Mouse (Mus musculus) CH12.LX (cell line): ENCODE data around the gene Adcyap1. TPM values are rescaled to one million over a fixed set of nuclear protein-coding genes. Genes with fewer than 3 reads are reported as not detected.
A peak's percentile ranks its signal among the peaks of the same experiment; 100 is the strongest.

Experiments used
- DNase-seq: peaks from one replicate; pipeline ENCODE4 v3.0.0-alpha.2; 2013; ENCODE audit errors: extremely low read depth
- H3K27ac ChIP-seq: 2 replicates; pipeline ENCODE4 v1.5.1; 2012; ENCODE audit warnings: low read depth, mild to moderate bottlenecking, control low read depth, moderate library complexity; ENCODE audit not compliant: insufficient read depth
- H3K27me3 ChIP-seq: replicated peaks from 2 replicates; pipeline ENCODE3; 2012; ENCODE audit warnings: inconsistent platforms
- H3K36me3 ChIP-seq, 2 experiments: replicated peaks in 1 of 2; 2 replicates each; pipeline versions ENCODE3 to v1.6.1; 2012; ENCODE audit warnings: inconsistent platforms in 1 of 2, low read length in 1 of 2, mild to moderate bottlenecking in 1 of 2, mixed read lengths in 1 of 2, moderate library complexity in 1 of 2; ENCODE audit not compliant: control insufficient read depth in 1 of 2, insufficient read depth in 1 of 2
- H3K4me1 ChIP-seq, 2 experiments: 2 replicates each; pipeline ENCODE4 v1.6.1; 2012; ENCODE audit warnings: inconsistent platforms in 1 of 2, moderate library complexity in 1 of 2; ENCODE audit not compliant: insufficient read depth in 2 of 2, control insufficient read depth in 1 of 2
- H3K4me2 ChIP-seq: 2 replicates; pipeline ENCODE4 v1.6.1; 2012; ENCODE audit warnings: low read depth, mild to moderate bottlenecking, control low read depth; ENCODE audit not compliant: poor library complexity, insufficient read depth, severe bottlenecking
- H3K4me3 ChIP-seq, 3 experiments: fragments of 150-350 bp in 1 of 3; sonication (generic) in 1 of 3; replicated peaks in 1 of 3; 2 replicates each; pipeline versions ENCODE3 to v1.5.1; 2011 to 2012; ENCODE audit warnings: low read depth in 2 of 3, low read length in 2 of 3, mild to moderate bottlenecking in 2 of 3, moderate library complexity in 2 of 3, control low read depth in 1 of 3, improper control_type of control experiment in 1 of 3, inconsistent platforms in 1 of 3, mixed read lengths in 1 of 3; ENCODE audit not compliant: poor library complexity in 1 of 3
- H3K79me2 ChIP-seq: replicated peaks from 2 replicates; pipeline ENCODE4 v1.6.1; 2012; ENCODE audit warnings: mild to moderate bottlenecking, moderate library complexity; ENCODE audit not compliant: control insufficient read depth, poor library complexity, insufficient read depth, severe bottlenecking; ENCODE audit errors: extremely low read depth
- H3K9ac ChIP-seq: 2 replicates; pipeline ENCODE4 v1.6.1; 2012; ENCODE audit warnings: low read depth, mild to moderate bottlenecking, control low read depth, moderate library complexity; ENCODE audit not compliant: insufficient read depth
- H3K9me3 ChIP-seq: replicated peaks from 2 replicates; pipeline ENCODE3; 2012; ENCODE audit warnings: low read length, inconsistent platforms, mixed read lengths
- EP300 ChIP-seq: IDR thresholded peaks from 2 replicates; pipeline ENCODE4 v1.6.1; 2011; ENCODE audit warnings: low read length, improper control_type of control experiment
- ETS1 ChIP-seq: conservative IDR thresholded peaks from 2 replicates; pipeline ENCODE4 v1.6.1; 2012; ENCODE audit warnings: low read depth, mild to moderate bottlenecking, inconsistent platforms, low read length, improper control_type of control experiment, moderate library complexity
- JUN ChIP-seq: IDR thresholded peaks from 2 replicates; pipeline ENCODE4 v1.6.1; 2011; ENCODE audit warnings: low read depth, mild to moderate bottlenecking, low read length, improper control_type of control experiment, moderate library complexity; ENCODE audit not compliant: insufficient read depth
- MAX ChIP-seq: IDR thresholded peaks from 2 replicates; pipeline ENCODE4 v1.6.1; 2011; ENCODE audit warnings: low read length, improper control_type of control experiment
- PAX5 ChIP-seq: IDR thresholded peaks from 2 replicates; pipeline ENCODE4 v1.6.1; 2012; ENCODE audit warnings: low read length, inconsistent platforms, mixed read lengths
- POLR2A ChIP-seq: IDR thresholded peaks from 2 replicates; pipeline ENCODE4 v1.6.1; 2011; ENCODE audit warnings: low read depth, mild to moderate bottlenecking, improper control_type of control experiment, low read length
- POLR2AphosphoS2 ChIP-seq: IDR thresholded peaks from 2 replicates; pipeline ENCODE4 v1.6.1; 2011; ENCODE audit warnings: low read depth, low read length, improper control_type of control experiment
- RAD21 ChIP-seq: IDR thresholded peaks from 2 replicates; pipeline ENCODE4 v1.6.1; 2011; ENCODE audit warnings: low read depth, mild to moderate bottlenecking, low read length, improper control_type of control experiment, moderate library complexity
- TBP ChIP-seq: conservative IDR thresholded peaks from 2 replicates; pipeline ENCODE4 v1.6.1; 2011; ENCODE audit warnings: low read depth, low read length, improper control_type of control experiment
- UBTF ChIP-seq: IDR thresholded peaks from 2 replicates; pipeline ENCODE4 v1.6.1; 2012; ENCODE audit warnings: low read depth, mild to moderate bottlenecking, inconsistent platforms, low read length, improper control_type of control experiment, moderate library complexity
- USF2 ChIP-seq: conservative IDR thresholded peaks from 2 replicates; pipeline ENCODE4 v1.6.1; 2011; ENCODE audit warnings: low read depth, low read length, improper control_type of control experiment
- ZC3H11A ChIP-seq: IDR thresholded peaks from 2 replicates; pipeline ENCODE4 v1.6.1; 2012; ENCODE audit warnings: low read depth, mild to moderate bottlenecking, inconsistent platforms, low read length, improper control_type of control experiment
- ZKSCAN1 ChIP-seq: IDR thresholded peaks from 2 replicates; pipeline ENCODE4 v1.6.1; 2012; ENCODE audit warnings: low read depth, inconsistent platforms, low read length, improper control_type of control experiment, borderline replicate concordance
- ZNF384 ChIP-seq: IDR thresholded peaks from 2 replicates; pipeline ENCODE4 v1.6.1; 2012; ENCODE audit warnings: low read depth, low read length, improper control_type of control experiment, inconsistent platforms
- dilution Hi-C: fragments of 300-500 bp; cut with MboI; formaldehyde crosslinking; loops from 2 replicates; pipeline ENCODE4 v1.14.3; 2020; ENCODE audit warnings: low sequenced_read_pairs; ENCODE audit not compliant: extremely low pct_unique_long_range_greater_than_20kb, extremely low pct_ligation_motif_present
- in situ Hi-C: fragments of 300-500 bp; cut with MboI; formaldehyde crosslinking; loops from 3 replicates; pipeline ENCODE4 v1.14.3; 2019; ENCODE audit warnings: low sequenced_read_pairs, low pct_ligation_motif_present, low pct_unique_long_range_greater_than_20kb, mixed read lengths
- polyA plus RNA-seq: library from polyadenylated mRNA; unstranded; fragments of >175 nt; gene quantifications from 2 replicates; pipeline ENCODE4 v1.2.1, GENCODE M21; 2012; ENCODE audit warnings: low read depth; ENCODE audit not compliant: insufficient read length
- total RNA-seq, 2 experiments: library from RNA; depleted of rRNA; stranded (reverse); fragments of 300-350 nt in 1 of 2; fragments of >200 nt in 1 of 2; gene quantifications; 2 replicates each; pipeline ENCODE4 v1.2.3; 2012 to 2014

Adcyap1 gene
- total and polyA plus RNA-seq, 3 experiments: not detected

DNA sequence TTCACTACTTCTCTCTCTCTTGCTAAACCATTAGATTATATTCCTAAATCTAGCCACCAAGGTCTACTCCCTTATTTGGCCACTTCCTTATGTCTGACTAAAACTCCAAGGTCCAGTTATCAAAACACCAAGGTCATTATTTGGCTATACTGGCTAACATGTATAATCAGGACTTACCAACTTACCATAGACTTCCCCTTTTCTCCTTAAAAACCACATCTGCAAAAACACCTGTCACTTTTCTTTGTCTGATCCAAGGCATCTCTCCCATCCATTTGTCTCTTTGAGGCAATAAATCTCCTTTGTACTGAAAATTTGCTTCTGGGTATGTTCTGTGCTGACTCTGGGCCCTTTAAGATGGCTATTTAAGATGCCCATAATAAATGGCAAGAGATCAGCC, 29.2 kb upstream of the Adcyap1 start:
- Histone ChIP-seq H3K9ac (no peak overlapping the region), H3K36me3 (no peaks in the 10 kb centered on the region), H3K4me1 (no peaks in the 10 kb centered on the region), H3K4me2 (no peak overlapping the region), H3K27me3 (no peaks in the 10 kb centered on the region), H3K79me2 (no peaks in the 10 kb centered on the region), H3K4me3 (no peak overlapping the region), H3K27ac (no peak overlapping the region), H3K9me3 (peaks cover 9% of the 10 kb centered on the region)
- in situ Hi-C loops: no loop called here
- dilution Hi-C loops: no loop called here
- DNase-seq: no peak
- TF ChIP-seq POLR2AphosphoS2: no peak
- no peak for TF ChIP-seq MAX
- TF ChIP-seq ZKSCAN1: no peak

GRCm38 (mm10) chr17:93196846-93197245, 2.0 kb upstream of the Adcyap1 start:
- H3K4me3 ChIP-seq: no peak overlapping the region
- H3K36me3 ChIP-seq: no peaks in the 10 kb centered on the region
- DNase-seq: no peak
- no peak overlapping the region for H3K27ac ChIP-seq
- no peaks in the 10 kb centered on the region for H3K4me1 ChIP-seq
- peaks cover 47% of the 10 kb centered on the region for H3K9me3 ChIP-seq
- no peak for TF ChIP-seq USF2
- TF ChIP-seq RAD21: peak; percentile 22
- no peak overlapping the region for H3K4me2 ChIP-seq
- H3K27me3 ChIP-seq: no peaks in the 10 kb centered on the region
- in situ Hi-C loops (no loop called here), dilution Hi-C loops (no loop called here)
- H3K9ac ChIP-seq: no peak overlapping the region
- no peaks in the 10 kb centered on the region for H3K79me2 ChIP-seq

DNA sequence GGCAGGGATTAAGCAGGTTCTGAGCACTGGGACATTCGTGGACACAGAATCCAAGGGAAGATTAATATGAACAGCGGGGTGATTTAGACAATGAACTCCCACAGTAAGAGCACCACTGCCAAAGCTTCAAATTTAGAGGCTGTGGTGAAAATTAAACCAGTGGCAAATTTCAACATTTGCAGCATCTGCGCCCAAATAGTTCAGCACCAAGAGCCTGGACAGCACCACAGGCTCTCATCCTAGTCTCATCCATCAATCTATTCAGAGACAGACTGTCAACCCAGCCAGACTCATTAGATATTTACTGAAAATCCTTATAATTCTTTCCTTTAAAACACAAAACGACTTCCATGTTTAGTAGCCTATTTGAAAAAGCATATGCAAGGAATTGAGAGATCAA, 604 bp upstream of the Adcyap1 start:
- Histone ChIP-seq H3K4me1 (no peaks in the 10 kb centered on the region), H3K27me3 (no peaks in the 10 kb centered on the region), H3K4me2 (no peak overlapping the region), H3K79me2 (no peaks in the 10 kb centered on the region), H3K27ac (no peak overlapping the region), H3K9me3 (peaks cover 61% of the 10 kb centered on the region), H3K36me3 (no peaks in the 10 kb centered on the region), H3K9ac (no peak overlapping the region), H3K4me3 (no peak overlapping the region)
- TF ChIP-seq EP300: no peak
- TF ChIP-seq POLR2A: no peak
- no peak for TF ChIP-seq ETS1
- no peak for TF ChIP-seq USF2
- TF ChIP-seq TBP: no peak
- TF ChIP-seq ZC3H11A: no peak
- no peak for TF ChIP-seq PAX5
- TF ChIP-seq JUN: no peak
- no peak for TF ChIP-seq UBTF
- no peak for TF ChIP-seq MAX
- TF ChIP-seq RAD21: no peak
- TF ChIP-seq ZNF384: no peak
- in situ Hi-C loops (no loop called here), dilution Hi-C loops (no loop called here)
- DNase-seq: no peak
